Mouse (Mus musculus): ENCODE results near the gene Ripply3. TPM values are rescaled to one million over a fixed set of nuclear protein-coding genes. Genes with fewer than 3 reads are reported as not detected.
A peak's percentile ranks its signal among the peaks of the same experiment; 100 is the strongest.
"Not testable (repeated sequence)": the region's sequence is repeated elsewhere in the genome, so short reads cannot be mapped to it uniquely, and the experiment has no call there.

Gene Ripply3
- polyA plus RNA-seq, 1 experiment from 2014 or later, result 4.9 TPM

DNA sequence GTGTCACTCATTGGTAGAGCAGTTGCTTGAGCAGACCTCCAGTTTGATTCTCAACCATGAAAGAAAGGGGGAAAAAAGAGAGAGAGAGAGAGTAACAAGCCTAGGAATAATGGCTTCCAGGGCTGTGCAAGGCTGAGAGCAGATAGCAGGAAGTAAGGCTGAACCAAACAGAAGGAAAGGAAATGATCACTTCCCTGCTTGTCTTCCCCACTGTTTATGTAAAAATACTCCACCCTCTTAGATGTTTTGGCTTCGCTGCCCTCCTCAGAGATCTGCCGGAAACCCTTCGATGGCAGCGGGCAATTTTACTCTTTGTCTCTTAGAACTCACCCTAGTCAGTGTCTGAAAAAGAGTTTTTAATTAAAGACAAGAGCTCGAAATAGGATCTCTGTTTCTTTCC, 4.5 kb upstream of the Ripply3 start:
- Histone ChIP-seq H3K27ac (replicated peaks; ENCODE audit: low read depth, low read length) (no peak overlapping the region), H3K9ac (ENCODE audit: low read depth, low read length) (no peak overlapping the region), H3K36me3 (ENCODE audit: control insufficient read depth, insufficient read depth, low read length) (no peaks in the 10 kb centered on the region), H3K4me1 (ENCODE audit: control insufficient read depth, insufficient read depth, low read length) (peaks cover 8% of the 10 kb centered on the region; the same call in 1 of the 2 replicates), H3K4me2 (ENCODE audit: low read depth, low read length) (no peak overlapping the region), H3K27me3 (replicated peaks; ENCODE audit: control insufficient read depth, insufficient read depth, low read length) (peaks cover 20% of the 10 kb centered on the region), H3K9me3 (ENCODE audit: control insufficient read depth, low read length) (no peaks in the 10 kb centered on the region), H3K4me3 (ENCODE audit: low read depth, low read length) (no peak overlapping the region)
- no peak for ATAC-seq (ENCODE audit: low read depth)
- DNase-seq (ENCODE audit: low spot score), result no peak
- WGBS, result 58% methylated on average over 5 of the region's 5 CpGs

DNA sequence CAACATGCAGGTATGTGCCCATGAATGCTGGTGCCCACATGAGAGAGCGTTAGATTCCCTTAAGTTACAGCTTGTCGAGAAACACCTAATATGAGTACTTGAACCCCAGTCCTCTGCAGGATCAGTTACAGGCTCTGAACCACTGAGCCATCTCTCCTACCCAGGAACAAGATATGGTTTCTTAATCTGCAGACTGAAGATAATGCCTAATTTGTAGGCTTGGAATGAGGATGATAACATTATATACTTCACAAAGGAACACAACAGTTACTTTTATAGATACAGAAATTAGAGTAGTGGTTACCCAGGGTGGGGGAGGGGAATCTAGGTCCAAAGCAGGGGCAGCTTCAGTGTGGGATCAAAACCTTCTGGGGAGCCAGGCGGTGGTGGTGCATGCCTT, 2.2 kb upstream of the Ripply3 start:
- Histone ChIP-seq H3K4me3 (ENCODE audit: low read depth, low read length) (no peak overlapping the region), H3K9me3 (ENCODE audit: control insufficient read depth, low read length) (no peaks in the 10 kb centered on the region), H3K4me1 (ENCODE audit: control insufficient read depth, insufficient read depth, low read length) (peaks cover 15% of the 10 kb centered on the region; the same call in 1 of the 2 replicates), H3K27ac (replicated peaks; ENCODE audit: low read depth, low read length) (no peak overlapping the region), H3K36me3 (ENCODE audit: control insufficient read depth, insufficient read depth, low read length) (no peaks in the 10 kb centered on the region), H3K27me3 (replicated peaks; ENCODE audit: control insufficient read depth, insufficient read depth, low read length) (peaks cover 24% of the 10 kb centered on the region), H3K9ac (ENCODE audit: low read depth, low read length) (no peak overlapping the region), H3K4me2 (ENCODE audit: low read depth, low read length) (no peak overlapping the region)
- DNase-seq (ENCODE audit: low spot score) (no peak), ATAC-seq (ENCODE audit: low read depth) (no peak)
- WGBS, result 83% methylated on average over 3 of the region's 3 CpGs

DNA sequence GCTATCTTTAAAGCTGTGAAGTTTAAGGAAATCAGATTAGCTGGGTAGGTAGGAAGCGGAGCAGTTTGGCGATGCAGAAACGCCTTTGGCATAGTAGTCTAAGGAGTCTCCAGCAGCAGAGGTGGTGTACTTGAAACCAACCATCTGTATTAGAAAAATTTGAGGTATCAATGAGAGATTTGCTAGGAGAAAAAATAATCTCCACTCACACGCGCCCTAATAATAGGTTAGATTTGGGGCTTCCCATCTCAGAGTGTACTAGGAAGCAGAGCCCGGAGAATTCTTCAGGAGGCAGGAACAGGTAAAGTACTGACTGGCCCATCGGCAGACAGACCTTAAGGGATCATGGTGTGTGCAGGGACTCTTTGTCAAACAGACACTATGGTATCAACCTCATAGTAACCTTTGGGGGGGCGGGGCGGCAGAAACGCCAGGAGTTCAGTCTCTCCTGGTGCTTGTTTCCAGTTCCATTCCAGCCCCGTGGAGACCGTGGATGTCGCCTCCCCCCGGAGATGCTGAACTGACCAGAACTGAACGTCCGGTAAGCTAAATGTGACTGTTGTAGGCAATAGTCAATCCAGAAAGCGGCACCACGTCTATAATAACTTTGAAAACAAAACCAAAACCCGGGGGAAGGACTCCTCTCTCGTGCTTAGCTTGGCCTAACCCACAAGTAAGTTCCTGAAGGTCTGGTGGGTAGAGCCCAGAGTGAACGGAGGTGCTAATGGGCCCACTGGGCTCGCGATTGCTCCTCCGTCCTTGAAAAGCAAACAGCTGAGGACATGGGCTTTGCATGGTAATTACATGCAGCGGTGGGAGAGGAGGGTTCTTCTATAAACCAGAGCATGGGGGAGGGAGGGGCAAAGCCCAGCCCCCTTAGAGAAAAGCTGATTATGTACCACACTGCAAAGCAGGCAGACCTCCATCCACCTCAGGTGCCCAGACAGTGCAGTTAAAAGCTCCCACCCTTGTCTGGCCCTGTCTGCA, 954 bp downstream of the Ripply3 start:
- DNase-seq (ENCODE audit: low spot score) (peak; percentile 22), ATAC-seq (ENCODE audit: low read depth) (no peak)
- H3K4me1 ChIP-seq (ENCODE audit: control insufficient read depth, insufficient read depth, low read length), result peaks cover 15% of the 10 kb centered on the region; the same call in 1 of the 2 replicates
- H3K27ac ChIP-seq (replicated peaks; ENCODE audit: low read depth, low read length), result no peak overlapping the region
- H3K4me2 ChIP-seq (ENCODE audit: low read depth, low read length), result peak overlapping the region; percentile 89
- 9% methylated on average over 23 of the region's 25 CpGs for WGBS
- no peaks in the 10 kb centered on the region for H3K9me3 ChIP-seq (ENCODE audit: control insufficient read depth, low read length)
- H3K27me3 ChIP-seq (replicated peaks; ENCODE audit: control insufficient read depth, insufficient read depth, low read length), result peaks cover 24% of the 10 kb centered on the region
- H3K9ac ChIP-seq (ENCODE audit: low read depth, low read length), result 0 out of 2 replicates have a peak overlapping the region, but pooled peaks have one; percentile 69
- H3K36me3 ChIP-seq (ENCODE audit: control insufficient read depth, insufficient read depth, low read length), result no peaks in the 10 kb centered on the region
- peak overlapping the region; percentile 52 for H3K4me3 ChIP-seq (ENCODE audit: low read depth, low read length)

DNA sequence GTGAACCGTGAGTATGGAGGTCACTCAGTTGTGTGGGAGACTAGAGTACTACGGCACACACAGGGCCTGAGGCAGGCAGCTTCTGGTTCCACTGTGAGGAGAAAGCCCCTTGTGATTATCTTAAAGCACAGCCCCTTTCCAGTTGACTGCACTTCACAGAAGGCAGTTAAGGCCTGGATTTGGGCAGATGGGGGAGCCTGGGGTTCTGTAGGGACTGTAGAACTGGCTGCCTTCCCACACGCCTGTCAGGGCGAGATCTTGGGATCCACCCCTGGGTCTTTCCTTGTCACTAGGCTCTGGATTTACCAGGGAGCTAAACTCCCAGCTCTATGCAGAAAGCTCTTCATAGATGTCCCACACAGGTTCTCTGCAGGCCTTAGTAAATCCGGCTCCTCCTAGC, 2.2 kb downstream of the Ripply3 start:
- peaks cover 24% of the 10 kb centered on the region for H3K27me3 ChIP-seq (replicated peaks; ENCODE audit: control insufficient read depth, insufficient read depth, low read length)

DNA sequence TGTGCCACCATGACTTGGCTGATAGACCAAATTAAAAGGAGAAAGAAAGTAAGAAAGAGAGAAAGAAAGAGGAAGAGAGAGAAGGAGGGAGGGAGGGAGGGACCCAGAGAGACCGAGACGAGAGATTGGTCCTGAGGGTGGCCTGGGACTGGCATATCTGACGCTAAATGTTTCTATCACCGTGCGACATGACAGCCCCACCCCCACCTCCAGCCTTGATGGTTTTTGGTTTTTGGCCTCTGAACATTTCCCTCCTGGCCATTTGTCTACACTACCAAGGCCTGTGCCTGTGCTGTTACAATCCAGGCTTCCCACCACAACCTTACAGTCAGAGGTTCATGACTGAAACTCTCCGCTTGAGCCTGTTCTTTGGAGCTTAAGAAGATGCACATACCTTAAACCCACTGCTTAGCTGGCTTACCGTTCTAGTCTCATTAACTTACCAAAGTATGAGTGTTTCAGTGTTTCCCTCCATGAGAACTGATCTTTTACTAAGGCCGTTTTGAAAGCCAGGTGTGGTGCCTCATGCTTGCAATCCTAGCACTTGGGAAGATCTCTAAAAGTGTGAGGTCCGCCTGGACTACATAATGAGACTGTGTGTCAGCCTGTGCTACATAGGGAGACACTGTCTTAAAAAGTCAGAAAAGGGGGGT, 3.1 kb downstream of the Ripply3 start:
- Histone ChIP-seq H3K27ac (replicated peaks; ENCODE audit: low read depth, low read length) (no peak overlapping the region), H3K27me3 (replicated peaks; ENCODE audit: control insufficient read depth, insufficient read depth, low read length) (peaks cover 24% of the 10 kb centered on the region), H3K4me3 (ENCODE audit: low read depth, low read length) (no peak overlapping the region), H3K36me3 (ENCODE audit: control insufficient read depth, insufficient read depth, low read length) (no peaks in the 10 kb centered on the region), H3K4me1 (ENCODE audit: control insufficient read depth, insufficient read depth, low read length) (peaks cover 15% of the 10 kb centered on the region; the same call in 1 of the 2 replicates), H3K4me2 (ENCODE audit: low read depth, low read length) (no peak overlapping the region), H3K9ac (ENCODE audit: low read depth, low read length) (no peak overlapping the region), H3K9me3 (ENCODE audit: control insufficient read depth, low read length) (no peaks in the 10 kb centered on the region)
- no peak for ATAC-seq (ENCODE audit: low read depth)
- 80% methylated on average over 8 of the region's 9 CpGs for WGBS
- DNase-seq (ENCODE audit: low spot score), result no peak

More for the DNA sequence above, 2.2 kb downstream of the Ripply3 start:
- ATAC-seq (ENCODE audit: low read depth) (peak; percentile 38; the same call in 1 of the 2 replicates), DNase-seq (ENCODE audit: low spot score) (peak; percentile 27)
- no peaks in the 10 kb centered on the region for H3K9me3 ChIP-seq (ENCODE audit: control insufficient read depth, low read length)
- no peak overlapping the region for H3K9ac ChIP-seq (ENCODE audit: low read depth, low read length)
- H3K4me2 ChIP-seq (ENCODE audit: low read depth, low read length), result no peak overlapping the region
- H3K36me3 ChIP-seq (ENCODE audit: control insufficient read depth, insufficient read depth, low read length), result no peaks in the 10 kb centered on the region
- 67% methylated on average over 5 of the region's 5 CpGs for WGBS
- H3K4me3 ChIP-seq (ENCODE audit: low read depth, low read length), result no peak overlapping the region
- peaks cover 15% of the 10 kb centered on the region; the same call in 1 of the 2 replicates for H3K4me1 ChIP-seq (ENCODE audit: control insufficient read depth, insufficient read depth, low read length)
- H3K27ac ChIP-seq (replicated peaks; ENCODE audit: low read depth, low read length), result no peak overlapping the region

DNA sequence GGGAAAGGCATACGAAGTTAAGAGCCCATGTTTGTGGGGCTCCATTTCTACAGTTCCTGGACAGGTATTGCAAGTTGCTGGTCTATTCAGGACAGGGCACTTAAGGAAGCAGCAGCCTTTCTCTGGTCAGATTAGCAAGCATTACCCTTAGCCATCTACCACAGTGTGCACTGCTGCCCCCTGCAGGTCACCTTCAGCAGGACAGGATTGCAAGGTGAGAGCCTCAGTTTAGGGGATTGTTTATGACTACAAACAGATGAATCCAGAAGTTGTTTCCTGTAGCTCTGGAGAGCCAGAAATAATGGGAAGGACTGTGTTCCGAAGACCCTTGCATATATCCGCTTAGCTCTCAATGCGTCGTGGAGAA, 3.6 kb downstream of the Ripply3 start:
- DNase-seq (ENCODE audit: low spot score) (no peak), ATAC-seq (ENCODE audit: low read depth) (no peak)
- peaks cover 15% of the 10 kb centered on the region; the same call in 1 of the 2 replicates for H3K4me1 ChIP-seq (ENCODE audit: control insufficient read depth, insufficient read depth, low read length)
- no peak overlapping the region for H3K9ac ChIP-seq (ENCODE audit: low read depth, low read length)
- H3K27ac ChIP-seq (replicated peaks; ENCODE audit: low read depth, low read length), result no peak overlapping the region
- H3K4me2 ChIP-seq (ENCODE audit: low read depth, low read length), result no peak overlapping the region
- H3K9me3 ChIP-seq (ENCODE audit: control insufficient read depth, low read length), result no peaks in the 10 kb centered on the region
- no peaks in the 10 kb centered on the region for H3K36me3 ChIP-seq (ENCODE audit: control insufficient read depth, insufficient read depth, low read length)
- 56% methylated on average over 5 of the region's 5 CpGs for WGBS
- peaks cover 20% of the 10 kb centered on the region for H3K27me3 ChIP-seq (replicated peaks; ENCODE audit: control insufficient read depth, insufficient read depth, low read length)
- H3K4me3 ChIP-seq (ENCODE audit: low read depth, low read length), result no peak overlapping the region

DNA sequence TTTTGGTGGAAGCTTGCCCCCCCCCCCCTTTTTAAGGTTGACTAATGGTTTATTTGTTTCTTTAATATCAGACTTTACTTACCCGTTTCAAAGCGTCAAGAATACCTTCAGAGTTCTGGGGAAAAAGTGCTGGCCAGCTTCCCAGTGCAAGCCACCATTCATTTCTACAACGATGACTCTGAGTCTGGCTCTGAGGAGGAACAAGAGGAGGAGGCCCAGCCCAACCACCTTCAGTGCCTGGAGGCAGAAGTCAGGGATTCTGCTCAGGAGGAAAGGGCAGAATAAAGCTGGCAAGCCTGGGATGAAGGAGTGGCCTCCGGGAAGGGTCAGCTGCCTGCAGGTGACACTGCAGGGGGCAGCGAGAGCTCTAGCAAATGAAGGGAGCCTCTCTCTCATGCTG, 7.4 kb downstream of the Ripply3 start:
- no peak for ATAC-seq (ENCODE audit: low read depth)
- Histone ChIP-seq H3K9me3 (ENCODE audit: control insufficient read depth, low read length) (no peaks in the 10 kb centered on the region), H3K4me2 (ENCODE audit: low read depth, low read length) (no peak overlapping the region), H3K27ac (replicated peaks; ENCODE audit: low read depth, low read length) (no peak overlapping the region), H3K27me3 (replicated peaks; ENCODE audit: control insufficient read depth, insufficient read depth, low read length) (no peaks in the 10 kb centered on the region), H3K9ac (ENCODE audit: low read depth, low read length) (no peak overlapping the region), H3K4me1 (ENCODE audit: control insufficient read depth, insufficient read depth, low read length) (no peaks in the 10 kb centered on the region), H3K36me3 (ENCODE audit: control insufficient read depth, insufficient read depth, low read length) (no peaks in the 10 kb centered on the region), H3K4me3 (ENCODE audit: low read depth, low read length) (no peak overlapping the region)
- peak; percentile 13 for DNase-seq (ENCODE audit: low spot score)
- 23% methylated on average over 5 of the region's 5 CpGs for WGBS

DNA sequence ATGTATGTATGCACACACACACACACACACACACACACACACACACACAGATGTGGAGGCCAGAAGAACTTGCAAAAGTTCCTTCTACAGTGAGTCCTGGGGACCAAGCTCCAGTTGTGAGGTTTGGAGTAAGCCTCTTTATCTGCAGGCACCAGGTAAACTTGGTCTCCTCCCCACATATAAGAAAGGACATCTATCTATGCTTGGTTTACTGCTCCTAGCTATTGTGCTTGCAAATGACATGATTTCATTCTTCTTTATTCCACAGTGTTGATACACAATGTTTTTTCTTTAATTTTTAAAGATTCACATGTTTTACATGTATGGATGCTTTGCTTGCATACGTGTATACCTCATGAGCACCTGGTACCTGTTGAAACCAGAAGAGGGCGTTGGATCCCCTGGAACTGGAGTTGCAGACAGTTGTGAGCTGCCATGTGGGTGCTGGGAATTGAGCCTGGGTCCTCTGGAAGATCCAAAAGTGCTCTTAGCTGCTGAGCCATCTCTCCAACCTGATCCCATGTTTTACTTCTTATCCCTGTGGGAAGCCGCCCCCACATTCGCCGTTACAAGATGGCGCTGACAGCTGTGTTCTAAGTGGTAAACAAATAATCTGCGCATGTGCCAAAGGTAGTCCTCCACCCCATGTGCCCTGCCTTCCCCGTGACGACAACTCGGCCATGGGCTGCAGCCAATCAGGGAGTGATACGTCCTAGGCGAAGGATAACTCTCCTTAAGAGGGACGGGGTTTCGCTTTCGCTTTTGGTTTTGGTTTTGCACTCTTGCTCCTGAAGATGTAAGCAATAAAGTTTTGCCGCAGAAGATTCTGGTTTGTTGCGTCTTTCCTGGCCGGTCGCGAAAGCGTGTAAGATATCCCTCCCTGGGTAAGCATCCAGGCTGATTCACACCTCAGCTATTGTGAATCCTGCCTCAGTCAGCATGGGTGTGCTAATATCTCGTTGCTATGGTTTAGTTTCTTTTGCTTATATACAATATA, 11.2 kb downstream of the Ripply3 start:
- not testable (repeated sequence) for ATAC-seq (ENCODE audit: low read depth); H3K4me1 ChIP-seq (ENCODE audit: control insufficient read depth, insufficient read depth, low read length); DNase-seq (ENCODE audit: low spot score); H3K4me2 ChIP-seq (ENCODE audit: low read depth, low read length); H3K4me3 ChIP-seq (ENCODE audit: low read depth, low read length); H3K27ac ChIP-seq (replicated peaks; ENCODE audit: low read depth, low read length); H3K9ac ChIP-seq (ENCODE audit: low read depth, low read length); H3K9me3 ChIP-seq (ENCODE audit: control insufficient read depth, low read length); H3K27me3 ChIP-seq (replicated peaks; ENCODE audit: control insufficient read depth, insufficient read depth, low read length); H3K36me3 ChIP-seq (ENCODE audit: control insufficient read depth, insufficient read depth, low read length)
- WGBS, result 92% methylated on average over 18 of the region's 22 CpGs

Data from embryonic facial prominence, embryonic 14.5 days (tissue).